Mouse (Mus musculus) gastrocnemius, postnatal 36 days (tissue): Measurements from ENCODE around the gene Pou5f1. TPM values are rescaled to one million over a fixed set of nuclear protein-coding genes. Genes with fewer than 3 reads are reported as not detected.
A peak's percentile ranks its signal among the peaks of the same experiment; 100 is the strongest.

Source experiments
- DNase-seq, 2 experiments: peaks; one replicate each; pipeline ENCODE4 v3.0.0; 2022
- intact Hi-C: fragments of 180-260 bp; cut with DNase I; formaldehyde crosslinking; loops from one replicate; pipeline ENCODE4 v1.15.1; 2025
- total RNA-seq, 2 experiments: library from RNA; stranded (reverse); gene quantifications; 2 replicates each; pipeline ENCODE4 v1.2.3; 2021

Pou5f1 gene
- total RNA-seq, 2 experiments from 2014 or later = not detected

DNA sequence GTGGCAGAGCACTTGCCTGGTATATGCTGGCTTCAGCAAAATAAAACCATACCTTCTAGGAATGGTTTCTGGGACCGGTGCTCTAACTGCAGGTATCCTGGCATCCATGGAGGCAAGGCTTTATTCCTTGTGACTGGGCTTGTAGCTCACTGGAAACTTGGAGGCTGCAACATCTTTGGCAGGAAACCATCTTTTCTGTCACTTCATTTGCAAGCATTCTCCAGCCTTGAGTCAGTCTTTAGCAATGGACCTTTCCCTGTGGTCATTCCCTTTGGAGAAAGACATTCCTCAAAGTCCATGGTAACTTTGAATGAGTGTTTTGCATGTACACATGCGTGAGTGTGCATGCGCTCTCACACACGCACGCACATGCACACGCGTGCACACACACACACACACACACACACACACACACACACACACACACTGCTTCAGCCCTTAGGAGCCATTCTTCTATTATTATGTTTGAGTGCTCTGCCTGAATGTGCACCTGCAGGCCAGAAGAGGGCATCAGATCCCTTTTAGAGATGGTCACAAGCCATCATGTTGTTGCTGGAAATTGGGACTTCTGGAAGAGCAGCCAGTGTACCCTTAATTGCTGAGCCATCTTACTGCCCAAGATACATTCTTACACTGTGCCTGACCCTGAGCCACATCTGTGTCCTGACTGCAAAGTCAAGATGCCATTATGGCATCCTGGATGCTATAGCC is 7.3 kb downstream of the Pou5f1 start:
- DNase-seq = no peak
- intact Hi-C loops = no loop called here

DNA sequence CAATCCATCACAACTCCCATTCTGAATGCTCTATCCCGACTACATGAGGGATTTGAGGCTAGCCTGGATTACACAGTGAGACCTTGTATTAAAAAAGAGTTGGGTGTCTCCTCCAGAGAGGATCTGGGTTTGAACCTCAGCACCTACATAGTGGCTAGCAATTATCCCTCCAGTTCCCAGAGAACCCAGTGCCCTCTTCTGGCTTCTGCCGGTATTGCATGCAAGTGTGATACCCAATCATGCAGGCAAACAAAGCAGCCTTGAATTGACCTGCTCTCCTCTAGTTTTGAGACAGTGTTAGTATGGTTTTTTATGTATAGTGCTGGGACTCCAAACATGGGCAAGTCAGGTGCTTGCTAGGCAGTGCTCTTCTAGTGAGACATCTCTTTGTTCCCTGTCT is 8.1 kb downstream of the Pou5f1 start:
- intact Hi-C loops = no loop called here
- DNase-seq = peak; percentile 58 to 64

- DNase-seq = no peak
- intact Hi-C loops = no loop called here
Measured at GRCm38 (mm10) chr17:35514756-35515155, 8.9 kb downstream of the Pou5f1 start.

DNA sequence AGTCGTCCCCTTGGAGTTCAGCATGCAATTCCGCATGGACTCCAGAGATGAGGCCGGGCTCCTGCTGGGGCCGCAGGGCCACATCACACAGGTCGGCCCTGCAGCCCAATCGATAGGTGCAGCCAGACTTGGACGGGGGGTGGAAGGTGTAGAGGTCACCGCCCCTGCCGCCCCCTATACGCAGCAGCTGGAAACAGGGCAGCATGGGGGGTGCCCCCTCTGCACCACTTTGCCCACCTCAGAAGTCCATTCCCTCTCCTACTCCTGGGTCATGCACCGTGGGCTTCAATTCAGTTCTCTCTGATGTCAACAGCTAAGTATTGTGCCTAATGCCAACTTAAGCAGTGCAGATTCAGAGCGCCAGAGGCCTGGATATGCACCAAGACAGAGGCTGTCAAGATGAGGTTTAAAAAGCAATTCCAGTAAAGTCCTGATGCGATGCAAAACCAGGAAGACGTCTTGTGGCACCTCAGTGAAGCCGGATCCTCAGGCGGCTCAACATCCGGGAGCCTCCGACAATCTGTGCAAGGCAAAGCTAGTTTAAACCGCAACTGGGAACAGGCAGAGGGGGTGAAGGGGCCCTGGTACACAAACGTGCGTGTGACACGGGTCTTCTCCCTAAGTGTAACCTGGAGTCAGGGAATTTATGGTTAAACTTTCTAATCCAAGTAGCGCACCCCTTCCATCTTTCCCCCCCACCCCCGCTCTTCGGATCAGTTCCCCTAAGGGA is 10.3 kb downstream of the Pou5f1 start:
- no peak for DNase-seq
- intact Hi-C loops = no loop called here

DNA sequence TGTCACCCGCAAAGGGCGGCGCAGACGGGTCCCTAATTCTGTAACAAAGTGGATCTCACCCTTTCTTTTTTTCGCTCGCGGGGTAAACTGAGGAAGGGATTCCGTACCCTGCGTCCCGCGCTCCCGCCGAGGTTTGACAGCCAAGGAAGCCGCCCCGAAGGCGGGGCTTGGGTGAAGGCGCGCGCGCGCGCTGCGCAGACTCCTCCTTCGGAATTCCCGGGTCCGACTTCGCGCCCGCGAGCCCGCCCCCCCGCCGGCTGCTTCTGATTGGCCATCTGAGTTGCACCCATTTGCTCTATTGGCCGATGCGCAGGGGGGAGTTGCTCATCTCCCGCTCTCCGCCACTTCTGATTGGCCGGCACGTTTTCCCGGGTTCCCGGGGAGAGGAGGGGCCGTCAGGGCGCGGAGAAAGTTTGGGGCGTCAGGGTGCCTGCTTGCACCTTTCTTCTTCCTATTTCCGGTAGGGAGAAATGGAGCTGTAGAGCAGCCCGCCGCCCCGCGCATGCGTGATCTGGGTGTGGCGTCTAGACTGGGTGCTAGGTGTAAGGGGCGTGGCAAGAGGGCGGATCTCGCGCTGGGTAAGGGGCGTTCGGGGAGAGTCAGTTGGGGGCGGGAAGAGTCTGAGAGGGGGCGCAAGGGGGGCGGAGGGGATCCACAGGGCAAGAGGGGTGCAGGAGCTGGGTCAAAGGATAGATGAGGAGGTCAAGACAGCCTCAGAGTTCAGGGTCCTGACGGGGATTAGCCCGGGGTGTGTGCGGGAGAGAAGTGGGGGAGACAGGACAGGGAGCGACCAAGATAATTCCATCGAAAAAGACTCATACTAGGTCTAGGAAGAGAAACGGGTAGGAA is 11.1 kb downstream of the Pou5f1 start, which contains the start of the genes Tcf19 and Cchcr1:
TSS of gene Tcf19 (minus strand) at position 173 of the 849 bp plus-strand sequence.
TSS of gene Cchcr1 (plus strand) at position 449 of the 849 bp plus-strand sequence.
- DNase-seq = peak; percentile 88 to 97
- intact Hi-C loops = no loop called here

DNA sequence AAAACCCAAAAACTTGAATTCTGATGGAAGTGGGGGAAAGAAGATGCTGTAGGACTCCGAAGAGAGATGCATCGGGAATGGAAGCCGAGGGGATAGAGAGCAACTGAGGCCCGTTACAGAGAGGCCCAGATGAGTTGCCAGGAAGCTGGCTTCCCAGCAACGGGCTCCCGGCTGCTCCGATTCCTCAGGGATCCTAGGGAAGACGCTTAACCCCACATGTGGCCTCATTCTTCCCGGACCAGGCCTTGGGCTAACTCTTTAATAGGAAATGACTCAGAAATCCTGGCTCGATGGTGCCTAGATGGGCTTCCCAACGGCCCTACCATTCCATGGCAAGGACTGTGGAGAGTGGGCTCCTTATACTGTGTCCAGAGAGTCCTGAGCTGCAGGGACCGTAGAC is 11.7 kb downstream of the Pou5f1 start:
- DNase-seq = no peak

DNA sequence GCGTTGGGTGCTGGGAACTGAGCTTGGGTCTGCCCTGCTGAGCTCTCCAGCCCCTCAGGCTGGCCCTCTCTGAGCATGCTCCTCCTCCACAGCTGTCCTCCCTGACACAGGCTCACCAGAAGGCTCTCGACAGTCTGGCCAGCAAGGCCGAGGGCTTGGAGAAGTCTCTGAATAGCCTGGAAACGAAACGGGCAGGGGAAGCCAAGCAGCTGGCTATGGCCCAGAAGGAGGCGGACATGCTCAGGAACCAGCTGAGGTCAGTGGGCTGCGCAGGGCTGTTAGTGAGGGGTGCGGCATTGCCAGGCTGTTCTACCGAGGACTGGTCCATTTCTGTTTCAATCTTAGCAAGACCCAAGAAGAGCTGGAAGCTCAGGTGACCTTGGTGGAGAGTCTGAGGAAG is 18.5 kb downstream of the Pou5f1 start:
- intact Hi-C loops = loop anchor here (10.0 kb wide), 1 partner anchor 680 kb away; no protein-coding TSS in a partner anchor
- no peak for DNase-seq

More for the DNA sequence above, 11.7 kb downstream of the Pou5f1 start:
- intact Hi-C loops = no loop called here

DNA sequence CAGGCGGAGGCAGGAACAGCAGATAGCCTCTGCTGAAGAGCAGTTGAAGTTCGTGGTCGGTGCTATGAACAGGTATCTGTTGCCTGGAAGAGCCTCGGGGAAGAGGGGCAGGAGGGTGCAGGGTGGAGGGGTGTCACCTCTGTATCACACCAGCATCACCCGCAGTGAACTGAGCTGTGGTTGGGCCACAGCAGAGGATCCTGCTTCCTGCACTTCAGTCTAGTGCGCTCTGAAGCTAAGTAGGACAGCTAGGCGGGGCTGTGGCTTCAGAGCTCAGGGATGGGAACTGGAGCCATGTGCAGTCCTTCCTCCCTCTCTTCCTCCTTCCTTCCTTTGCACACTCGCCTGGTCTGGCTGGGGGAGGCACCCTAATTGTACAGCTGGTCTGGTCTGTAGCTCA is 20.8 kb downstream of the Pou5f1 start:
- intact Hi-C loops = loop anchor here (10.0 kb wide), 1 partner anchor 682 kb away; no protein-coding TSS in a partner anchor
- no peak for DNase-seq

DNA sequence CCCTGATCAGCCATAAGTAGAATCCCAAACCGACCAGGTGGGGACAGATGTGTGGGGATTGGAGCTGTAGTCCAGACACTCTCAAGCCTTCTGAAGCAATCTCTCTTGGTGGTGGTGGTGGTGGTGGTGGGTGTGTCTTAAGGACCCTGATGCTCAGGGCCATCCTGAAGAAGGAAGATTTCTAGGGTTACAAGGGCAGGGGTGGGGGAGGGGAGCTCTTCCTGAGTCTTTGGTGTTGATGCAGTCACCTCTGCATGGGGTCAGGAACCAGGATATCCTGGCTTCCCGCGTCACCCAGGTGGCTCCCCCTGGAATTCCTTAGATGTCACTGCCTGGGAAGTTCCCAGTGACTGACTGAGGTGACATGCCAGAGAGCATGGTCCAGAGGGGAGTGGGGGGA is 26.5 kb downstream of the Pou5f1 start:
- no peak for DNase-seq
- intact Hi-C loops = no loop called here

DNA sequence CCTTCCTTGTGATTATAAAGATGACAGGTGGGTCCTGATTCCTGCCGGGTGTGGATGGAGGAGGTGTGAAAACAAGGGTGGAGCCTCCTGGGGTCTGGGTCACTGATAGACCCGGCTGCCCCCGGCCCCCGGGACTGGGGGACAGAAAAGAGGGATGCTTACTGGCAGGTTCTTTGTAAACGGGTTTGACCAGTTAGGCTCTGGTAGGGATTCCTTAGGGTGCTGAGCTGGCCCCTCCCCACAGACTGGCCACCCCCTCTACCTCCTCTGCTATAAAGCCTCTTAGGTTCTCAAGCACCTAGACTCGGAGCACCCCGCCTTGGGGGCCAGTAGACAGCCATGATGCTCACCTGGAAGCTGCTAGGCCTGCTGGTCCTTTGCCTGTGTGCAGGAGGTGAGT is 27.1 kb downstream of the Pou5f1 start, which contains the start of gene Psors1c2:
TSS of gene Psors1c2 (plus strand) at position 301 of the 400 bp plus-strand sequence.
- DNase-seq = no peak
- intact Hi-C loops = no loop called here

- intact Hi-C loops = no loop called here
- peak; percentile 53 to 62 for DNase-seq
Measured at GRCm38 (mm10) chr17:35534343-35534742, 28.5 kb downstream of the Pou5f1 start.

DNA sequence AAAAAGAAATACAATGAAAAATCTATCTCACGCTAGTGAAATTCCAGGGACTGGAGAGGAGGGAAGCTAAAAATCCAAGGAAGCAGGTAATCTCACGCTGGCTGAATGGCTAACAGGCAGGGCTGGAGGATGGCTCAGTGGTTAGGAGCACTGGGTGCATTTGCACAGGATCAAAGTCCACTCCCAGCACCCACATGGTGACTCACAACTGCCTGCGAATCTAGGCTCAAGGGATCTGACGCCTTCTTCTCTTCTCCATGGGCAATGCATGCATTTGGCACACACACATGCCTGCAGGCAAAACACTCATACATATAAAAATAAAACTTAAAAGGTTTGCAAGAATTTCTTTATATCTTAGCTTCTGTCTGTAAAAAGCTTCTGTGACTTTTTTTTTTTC is 31.6 kb downstream of the Pou5f1 start:
- intact Hi-C loops = no loop called here

DNA sequence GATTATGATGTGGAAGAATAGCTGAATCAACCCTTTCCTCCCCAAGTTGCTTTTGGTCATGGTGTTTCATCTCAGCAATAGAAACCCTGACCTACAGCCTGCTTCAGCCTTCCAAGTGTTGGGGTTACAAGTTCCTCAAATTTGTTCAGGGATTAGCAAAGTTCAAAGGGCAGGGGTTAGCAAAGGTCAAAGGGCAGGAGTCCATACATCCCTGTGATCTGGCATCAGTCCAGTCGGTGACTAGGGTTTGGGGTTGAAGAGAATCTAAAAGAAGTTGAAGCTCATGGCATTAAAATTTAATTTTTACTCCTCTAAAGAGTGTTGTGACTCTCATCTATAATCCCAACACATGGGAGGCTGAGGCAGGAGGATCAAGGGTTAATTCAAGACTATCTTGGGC is 32.7 kb downstream of the Pou5f1 start:
- DNase-seq = no peak
- intact Hi-C loops = no loop called here

More for the DNA sequence above, 31.6 kb downstream of the Pou5f1 start:
- DNase-seq = no peak

DNA sequence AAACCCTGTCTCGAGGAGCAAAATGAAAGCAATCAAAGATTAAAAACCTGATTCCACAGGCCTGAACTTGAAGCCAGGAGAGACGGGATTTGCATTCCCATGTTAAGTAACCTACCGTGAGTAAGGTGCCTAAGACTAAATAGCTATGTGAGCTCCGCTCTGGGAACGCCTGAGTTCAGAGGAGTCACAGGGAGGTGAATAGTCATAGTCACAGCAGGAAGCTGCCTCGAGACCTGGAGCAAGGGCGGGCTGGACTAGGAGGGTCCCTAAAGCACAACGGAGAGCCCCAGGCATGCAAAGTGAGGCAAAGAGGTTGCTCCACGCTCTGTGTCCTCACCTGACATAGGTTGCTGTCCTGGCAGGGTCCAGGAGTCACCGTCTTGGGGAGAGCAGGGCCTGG is 33.7 kb downstream of the Pou5f1 start:
- intact Hi-C loops = no loop called here
- no peak for DNase-seq

DNA sequence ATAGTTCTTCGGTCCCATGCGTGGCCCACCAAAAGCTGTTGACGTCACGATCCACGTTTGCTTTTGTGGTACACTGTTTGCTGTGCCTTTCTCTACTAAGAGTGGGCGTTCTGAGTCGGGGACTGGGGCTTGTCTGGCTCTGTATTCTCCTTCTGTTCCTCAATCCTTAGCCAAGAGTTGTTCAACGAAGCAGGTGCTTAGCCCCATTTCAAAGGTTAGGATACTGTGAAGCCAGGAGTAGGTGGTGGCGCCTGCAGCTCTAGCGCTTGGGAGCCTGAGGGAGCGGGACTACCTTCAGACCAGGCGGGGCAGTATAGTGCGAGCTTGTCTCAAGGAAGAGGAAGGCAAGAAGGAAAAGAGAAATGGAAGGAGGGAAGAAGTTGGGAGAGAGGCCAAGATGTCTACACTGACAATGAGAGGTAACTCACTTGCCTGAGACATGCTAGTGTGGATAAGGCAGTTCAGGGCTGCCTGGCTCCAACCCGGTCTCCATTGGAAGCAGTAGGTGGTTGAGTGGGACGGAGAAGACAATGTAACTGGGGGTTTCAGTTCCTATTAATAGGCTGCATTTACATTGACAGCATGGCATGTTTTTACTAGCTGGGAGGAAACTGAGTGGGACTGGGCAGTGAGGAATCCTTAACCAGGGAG is 37.1 kb downstream of the Pou5f1 start:
- DNase-seq = no peak
- intact Hi-C loops = no loop called here

- intact Hi-C loops = no loop called here
- DNase-seq = no peak
Measured at GRCm38 (mm10) chr17:35543412-35543861, 37.6 kb downstream of the Pou5f1 start.

DNA sequence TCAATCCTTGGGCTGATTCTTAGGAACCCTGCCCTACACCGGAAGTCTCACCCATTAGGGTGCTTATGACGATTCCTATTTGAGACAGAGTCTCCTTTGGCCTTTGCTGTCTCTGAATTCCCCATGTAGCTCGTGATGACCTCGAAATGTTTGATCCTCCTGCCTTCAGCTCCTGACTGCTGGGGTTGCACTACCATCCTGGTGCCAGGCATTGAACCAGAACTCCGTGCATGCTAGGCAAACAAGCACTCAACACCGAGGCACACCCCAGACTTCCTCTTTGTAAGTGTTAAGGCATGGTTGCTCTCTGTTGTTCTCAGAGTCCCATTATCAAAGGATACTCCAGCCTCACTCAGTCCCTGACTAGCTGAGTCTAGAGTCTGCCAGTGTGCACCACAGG is 38.2 kb downstream of the Pou5f1 start:
- no peak for DNase-seq
- intact Hi-C loops = no loop called here

- peak in 1 of 2 experiments; percentile 46 for DNase-seq
- intact Hi-C loops = no loop called here
Measured at GRCm38 (mm10) chr17:35544680-35545079, 38.9 kb downstream of the Pou5f1 start.

- no peak for DNase-seq
- intact Hi-C loops = no loop called here
Measured at GRCm38 (mm10) chr17:35547465-35547864, 41.6 kb downstream of the Pou5f1 start.

DNA sequence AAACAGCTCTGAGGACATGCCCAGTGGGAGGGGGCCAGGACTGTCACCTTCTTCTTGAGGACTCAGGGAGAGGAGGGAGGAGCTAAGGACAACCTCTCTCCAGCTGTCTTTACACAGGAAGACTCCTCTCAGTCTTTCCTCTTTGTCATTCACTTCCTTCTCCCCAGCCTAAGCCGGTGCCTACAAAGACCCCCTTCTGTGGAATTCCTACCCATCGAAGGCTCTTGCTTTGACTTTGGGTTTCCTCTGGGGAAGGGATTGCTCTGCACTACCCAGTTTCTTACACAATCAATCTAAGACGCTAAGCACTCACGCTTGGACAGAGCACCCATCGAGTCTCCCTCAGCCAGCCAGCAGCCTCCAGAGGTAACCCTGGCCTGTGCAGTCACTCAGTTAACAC is 42.8 kb downstream of the Pou5f1 start:
- intact Hi-C loops = no loop called here
- no peak for DNase-seq
